Mouse (Mus musculus) heart, adult 18-20 months (tissue): ENCODE measurements around the gene Nol10. TPM values are rescaled to one million over a fixed set of nuclear protein-coding genes. Genes with fewer than 3 reads are reported as not detected.
"Not testable (repeated sequence)": the region's sequence is repeated elsewhere in the genome, so short reads cannot be mapped to it uniquely, and the experiment has no call there.

Experiments
- DNase-seq, 2 experiments: peaks; one replicate each; pipeline ENCODE4 v3.0.0; 2021 to 2022; ENCODE audit warnings: mixed read lengths in 1 of 2
- microRNA-seq, 2 experiments: library from miRNA; unstranded; fragments of <30 nt; microRNA quantifications; one replicate each; pipeline ENCODE4 v1.2.0; 2022
- total RNA-seq, 2 experiments: library from RNA; stranded (reverse); gene quantifications; 2 replicates each; pipeline ENCODE4 v1.2.3; 2021

The Nol10 gene
- total RNA-seq, 2 experiments from 2014 or later = 7.5 to 7.6 TPM

GRCm38 (mm10) chr12:17463706-17464105 is 115.4 kb downstream of the Nol10 start:
- no peak for DNase-seq

- DNase-seq = not testable (repeated sequence)
These were observed 116.3 kb downstream of the Nol10 start for GRCm38 (mm10) chr12:17464550-17464949.

- no peak for DNase-seq
These were observed 118.5 kb downstream of the Nol10 start for GRCm38 (mm10) chr12:17466791-17467190.

- no peak for DNase-seq
These were observed 120.1 kb downstream of the Nol10 start for GRCm38 (mm10) chr12:17468359-17468758.

- DNase-seq = peak in 1 of 2 experiments; percentile 35
These were observed 121.6 kb downstream of the Nol10 start for GRCm38 (mm10) chr12:17469869-17470268.

GRCm38 (mm10) chr12:17470528-17470927 is 122.3 kb downstream of the Nol10 start:
- not testable (repeated sequence) for DNase-seq

- DNase-seq = no peak
These were observed 123.1 kb downstream of the Nol10 start for GRCm38 (mm10) chr12:17471405-17471804.

GRCm38 (mm10) chr12:17473128-17473527 is 124.9 kb downstream of the Nol10 start:
- DNase-seq = no peak

GRCm38 (mm10) chr12:17473862-17474261 is 125.6 kb downstream of the Nol10 start:
- no peak for DNase-seq

- DNase-seq = no peak
These were observed 126.4 kb downstream of the Nol10 start for GRCm38 (mm10) chr12:17474681-17475080.

GRCm38 (mm10) chr12:17475146-17475545 is 126.9 kb downstream of the Nol10 start:
- no peak for DNase-seq

GRCm38 (mm10) chr12:17478196-17478595 is 129.9 kb downstream of the Nol10 start:
- DNase-seq = no peak

- no peak for DNase-seq
These were observed 130.6 kb downstream of the Nol10 start for GRCm38 (mm10) chr12:17478856-17479255.

Small RNA genes within 50 kb of the gene (microRNA-seq; reads per million reads assigned to microRNA genes)
- 1.1 to 3.0 reads per million in 2 experiments for gene Mir3066

Other genes with a start within 250 kb of the Nol10 start
- not detected for gene Kcnf1, start 171.6 kb upstream of the Nol10 start, total RNA-seq
- gene Pdia6, start 81.9 kb upstream of the Nol10 start, total RNA-seq = 100 to 1,000 TPM in 1 of 2 experiments, 10 to 100 TPM in 1; 89.4 to 100 TPM
- under 1 TPM in 1 of 2 experiments, not detected in 1; 0.85 TPM for gene Atp6v1c2, start 19.1 kb upstream of the Nol10 start, total RNA-seq
- gene Odc1, start 196.3 kb downstream of the Nol10 start, total RNA-seq = 10 to 100 TPM; 61.5 to 71.5 TPM